Mouse (Mus musculus) bone marrow macrophage, adult 2 months (primary cell): ENCODE measurements around the gene Sh3pxd2a. TPM values are rescaled to one million over a fixed set of nuclear protein-coding genes. Genes with fewer than 3 reads are reported as not detected.

Source experiments
- H3K27ac ChIP-seq: 2 replicates; pipeline ENCODE4 v1.5.1; 2012; ENCODE audit warnings: low read depth, low read length; ENCODE audit not compliant: insufficient read depth
- H3K4me1 ChIP-seq: 2 replicates; pipeline ENCODE4 v1.6.1; 2012; ENCODE audit warnings: low read length; ENCODE audit not compliant: control insufficient read depth, insufficient read depth
- H3K4me3 ChIP-seq: 2 replicates; pipeline ENCODE4 v1.5.1; 2012; ENCODE audit warnings: mild to moderate bottlenecking, low read length, moderate library complexity; ENCODE audit not compliant: insufficient read depth
- CTCF ChIP-seq: IDR thresholded peaks from 2 replicates; pipeline ENCODE4 v1.5.1; 2012; ENCODE audit warnings: low read depth, mild to moderate bottlenecking, low read length, moderate library complexity
- POLR2A ChIP-seq: IDR thresholded peaks from 2 replicates; pipeline ENCODE4 v1.6.1; 2012; ENCODE audit warnings: mild to moderate bottlenecking, low read depth, low read length, borderline replicate concordance
- polyA plus RNA-seq: library from polyadenylated mRNA; stranded (reverse); fragments of >200 nt; gene quantifications from 2 replicates; pipeline ENCODE4 v1.2.4, GENCODE M21; 2012; ENCODE audit not compliant: missing spikeins, insufficient read depth, insufficient read length

The Sh3pxd2a gene
- polyA plus RNA-seq, 1 experiment, result 12.7 TPM

- no peak overlapping the region for H3K4me3 ChIP-seq
- no peak overlapping the region for H3K27ac ChIP-seq
- TF ChIP-seq CTCF, result no peak
- no peak for TF ChIP-seq POLR2A
- H3K4me1 ChIP-seq, result peaks cover 2% of the 10 kb centered on the region
These were observed 177.2 kb downstream of the Sh3pxd2a start for GRCm38 (mm10) chr19:47286886-47287450.

GRCm38 (mm10) chr19:47285581-47285980 is 178.6 kb downstream of the Sh3pxd2a start:
- Histone ChIP-seq H3K27ac (no peak overlapping the region), H3K4me1 (peaks cover 3% of the 10 kb centered on the region), H3K4me3 (no peak overlapping the region)
- no peak for TF ChIP-seq POLR2A
- TF ChIP-seq CTCF, result no peak

DNA sequence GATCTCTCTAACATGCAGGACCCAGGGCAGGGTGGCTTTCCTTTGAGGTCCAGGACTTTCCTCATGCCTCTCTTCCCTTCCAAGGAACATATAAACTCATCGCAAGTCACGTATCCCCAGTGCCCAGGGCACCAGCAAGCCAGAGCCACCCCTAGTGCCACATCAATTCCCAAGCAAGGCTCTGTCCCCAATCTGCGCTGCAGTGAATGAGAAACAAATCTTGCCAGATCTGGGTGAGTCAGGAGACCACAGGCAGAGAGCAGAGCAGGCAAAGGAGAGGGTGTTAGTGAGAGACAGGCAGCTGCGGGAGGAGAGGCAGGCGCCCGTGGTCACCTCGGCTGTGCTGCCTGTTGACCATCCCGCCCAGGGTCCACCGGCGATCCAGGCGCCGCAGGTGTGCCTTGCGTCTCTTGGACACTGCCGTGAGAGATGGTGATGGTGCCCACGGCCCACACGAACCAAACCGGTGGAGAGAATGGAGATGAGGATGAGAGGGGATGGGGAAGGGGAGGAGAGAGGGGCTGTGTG is 181.4 kb downstream of the Sh3pxd2a start:
- Histone ChIP-seq H3K4me3 (no peak overlapping the region), H3K4me1 (peaks cover 3% of the 10 kb centered on the region), H3K27ac (no peak overlapping the region)
- TF ChIP-seq POLR2A (no peak), CTCF (no peak)

GRCm38 (mm10) chr19:47282050-47282454 is 182.1 kb downstream of the Sh3pxd2a start:
- Histone ChIP-seq H3K27ac (no peak overlapping the region), H3K4me1 (peaks cover 3% of the 10 kb centered on the region), H3K4me3 (no peak overlapping the region)
- TF ChIP-seq POLR2A, result no peak
- no peak for TF ChIP-seq CTCF

- Histone ChIP-seq H3K4me3 (no peak overlapping the region), H3K4me1 (peaks cover 3% of the 10 kb centered on the region), H3K27ac (0 out of 2 replicates have a peak overlapping the region, but pooled peaks have one; percentile 9)
- TF ChIP-seq POLR2A (no peak), CTCF (no peak)
These were observed 183.3 kb downstream of the Sh3pxd2a start for GRCm38 (mm10) chr19:47280894-47281293.

- no peak overlapping the region for H3K27ac ChIP-seq
- H3K4me3 ChIP-seq, result no peak overlapping the region
- TF ChIP-seq CTCF, result no peak
- TF ChIP-seq POLR2A, result no peak
- H3K4me1 ChIP-seq, result peaks cover 3% of the 10 kb centered on the region
These were observed 184.2 kb downstream of the Sh3pxd2a start for GRCm38 (mm10) chr19:47279788-47280532.

DNA sequence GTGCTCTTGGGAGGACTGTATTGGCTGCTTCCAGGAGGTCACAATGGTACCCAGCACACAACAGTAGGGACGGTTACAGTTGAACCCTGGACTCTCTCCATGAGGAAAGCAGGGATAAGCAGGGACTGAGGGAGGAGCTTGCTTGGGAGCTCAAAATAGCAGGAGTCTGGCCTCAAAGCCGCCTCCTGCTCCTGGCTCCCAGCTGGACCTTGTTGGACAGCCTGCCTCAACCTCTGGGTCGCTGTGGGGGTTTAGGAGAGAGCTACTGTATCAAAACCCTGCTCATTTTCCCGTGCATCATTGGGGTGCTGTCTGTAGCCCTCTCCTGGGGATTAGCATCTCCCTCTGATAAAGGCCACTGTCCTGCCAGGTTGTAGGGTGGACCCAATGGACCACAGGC is 184.8 kb downstream of the Sh3pxd2a start:
- TF ChIP-seq POLR2A, result no peak
- TF ChIP-seq CTCF, result no peak
- Histone ChIP-seq H3K4me3 (no peak overlapping the region), H3K27ac (no peak overlapping the region), H3K4me1 (peaks cover 3% of the 10 kb centered on the region)

DNA sequence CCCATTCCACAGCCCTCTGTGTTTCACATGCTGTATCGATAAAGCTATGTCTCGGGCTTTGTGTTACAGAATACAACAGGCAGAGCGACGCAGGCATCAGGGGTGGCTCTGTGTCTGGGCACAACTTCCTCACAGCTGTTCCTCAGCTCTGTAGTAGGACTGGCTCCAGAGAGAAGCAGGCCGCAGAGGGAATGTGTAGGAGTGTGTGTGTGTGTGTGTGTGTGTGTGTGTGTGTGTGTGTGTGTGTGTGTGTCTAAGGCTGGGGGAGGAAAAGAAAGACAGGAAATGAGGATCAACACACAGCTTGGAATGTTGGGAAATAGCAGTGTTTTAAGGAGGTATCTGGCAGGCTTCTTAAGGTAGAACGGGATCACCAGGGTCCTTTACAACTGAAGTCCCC is 187.5 kb downstream of the Sh3pxd2a start:
- Histone ChIP-seq H3K4me1 (no peaks in the 10 kb centered on the region; the same call in 1 of the 2 replicates), H3K27ac (no peak overlapping the region), H3K4me3 (no peak overlapping the region)
- TF ChIP-seq POLR2A, result no peak
- TF ChIP-seq CTCF, result no peak

- Histone ChIP-seq H3K27ac (no peak overlapping the region), H3K4me3 (no peak overlapping the region), H3K4me1 (no peaks in the 10 kb centered on the region)
- TF ChIP-seq CTCF (no peak), POLR2A (no peak)
These were observed 193.7 kb downstream of the Sh3pxd2a start for GRCm38 (mm10) chr19:47270520-47270919.

GRCm38 (mm10) chr19:47269729-47270128 is 194.5 kb downstream of the Sh3pxd2a start:
- Histone ChIP-seq H3K4me3 (no peak overlapping the region), H3K4me1 (no peaks in the 10 kb centered on the region; the same call in 1 of the 2 replicates), H3K27ac (no peak overlapping the region)
- no peak for TF ChIP-seq POLR2A
- no peak for TF ChIP-seq CTCF
